Mouse (Mus musculus): ENCODE measurements around the gene Slc7a6os.
A peak's percentile ranks its signal among the peaks of the same experiment; 100 is the strongest.

The Slc7a6os gene

GRCm38 (mm10) chr8:106177594-106177993, 33.1 kb downstream of the Slc7a6os start:
- DNase-seq (ENCODE audit: low read depth, low spot score) = no peak

GRCm38 (mm10) chr8:106176891-106177290, 33.8 kb downstream of the Slc7a6os start:
- DNase-seq (ENCODE audit: low read depth, low spot score) = no peak

GRCm38 (mm10) chr8:106173566-106173965, 37.2 kb downstream of the Slc7a6os start:
- DNase-seq (ENCODE audit: low read depth, low spot score) = no peak

- DNase-seq (ENCODE audit: low read depth, low spot score) = peak; percentile 45
Observed at GRCm38 (mm10) chr8:106169934-106170480, 40.7 kb downstream of the Slc7a6os start.

- DNase-seq (ENCODE audit: low read depth, low spot score) = peak; percentile 70
Observed at GRCm38 (mm10) chr8:106169017-106169933, 41.5 kb downstream of the Slc7a6os start.

- peak; percentile 91 for DNase-seq (ENCODE audit: low read depth, low spot score)
Observed at GRCm38 (mm10) chr8:106168356-106169016, 42.2 kb downstream of the Slc7a6os start, which contains the start of gene Slc7a6. Slc7a6 (plus strand) TSS chr8:106168857.

- peak; percentile 74 for DNase-seq (ENCODE audit: low read depth, low spot score)
Observed at GRCm38 (mm10) chr8:106165460-106165859, 45.3 kb downstream of the Slc7a6os start.

- DNase-seq (ENCODE audit: low read depth, low spot score) = no peak
Observed at GRCm38 (mm10) chr8:106163251-106163650, 47.5 kb downstream of the Slc7a6os start.

- DNase-seq (ENCODE audit: low read depth, low spot score) = no peak
Observed at GRCm38 (mm10) chr8:106159876-106160275, 50.9 kb downstream of the Slc7a6os start.

GRCm38 (mm10) chr8:106158381-106158780, 52.4 kb downstream of the Slc7a6os start:
- DNase-seq (ENCODE audit: low read depth, low spot score) = no peak

GRCm38 (mm10) chr8:106157419-106157818, 53.3 kb downstream of the Slc7a6os start:
- DNase-seq (ENCODE audit: low read depth, low spot score) = no peak

GRCm38 (mm10) chr8:106152876-106153275, 57.9 kb downstream of the Slc7a6os start:
- no peak for DNase-seq (ENCODE audit: low read depth, low spot score)

- no peak for DNase-seq (ENCODE audit: low read depth, low spot score)
Observed at GRCm38 (mm10) chr8:106151041-106151440, 59.7 kb downstream of the Slc7a6os start.

Measured in A20 (cell line).